In genomic region chr1:72871337-72871696, GRCm38 (mm10) we compare ENCODE assay signal across 8 mouse cellular contexts. TPM values are rescaled to one million over a fixed set of nuclear protein-coding genes. Genes with fewer than 3 reads are reported as not detected.
A peak's percentile ranks its signal among the peaks of the same experiment; 100 is the strongest.
DNase-seq lines count a peak whose midpoint lies in the region; ATAC-seq and TF ChIP-seq lines count a peak whose summit lies in the region.

No protein-coding gene starts in this region.

- TF ChIP-seq EP300 in ES-Bruce4 (IDR thresholded peaks at IDR 0.05; ENCODE audit: insufficient read depth, low read depth, low read length) = no peak

- TF ChIP-seq POLR2A in ES-Bruce4 (IDR thresholded peaks at IDR 0.05; ENCODE audit: insufficient read depth, low read length) = no peak

- H3K27me3 ChIP-seq in heart, embryonic 14.5 days (ENCODE audit: control insufficient read depth, insufficient read depth, low read length) = no peaks in the 10 kb centered on the region
- peaks cover 13% of the 10 kb centered on the region for H3K27me3 ChIP-seq in ES-Bruce4 (ENCODE audit: control insufficient read depth, insufficient read depth, low read length, poor library complexity, severe bottlenecking)
- peaks cover 47% of the 10 kb centered on the region for H3K27me3 ChIP-seq in hindbrain, embryonic 10.5 days (ENCODE audit: insufficient read depth, poor library complexity, severe bottlenecking)
- H3K27me3 ChIP-seq in midbrain, embryonic 10.5 days (ENCODE audit: low read depth, poor library complexity, severe bottlenecking) = peaks cover 53% of the 10 kb centered on the region

- intact Hi-C loops in heart, postnatal 25 days (cut with DNase I) = loop anchor here (10.0 kb wide), 2 partner anchors 493 to 633 kb away; no protein-coding TSS in a partner anchor

- H3K9ac ChIP-seq in heart, embryonic 14.5 days (ENCODE audit: low read length) = peak overlapping the region; percentile 57
- no peak overlapping the region for H3K9ac ChIP-seq in ES-Bruce4 (ENCODE audit: low read depth, poor library complexity, severe bottlenecking)

- peaks cover 9 to 42% of the 10 kb centered on the region in 2 experiments for H3K4me1 ChIP-seq in heart, embryonic 14.5 days (ENCODE audit: control insufficient read depth in 2 of 2, insufficient read depth in 2 of 2, low read length in 2 of 2)
- H3K4me1 ChIP-seq in ES-Bruce4 (ENCODE audit: control insufficient read depth, insufficient read depth, low read length) = no peaks in the 10 kb centered on the region
- peaks cover 88% of the 10 kb centered on the region for H3K4me1 ChIP-seq in hindbrain, embryonic 10.5 days (replicated peaks)
- H3K4me1 ChIP-seq in midbrain, embryonic 10.5 days = peaks cover 95% of the 10 kb centered on the region

- DNase-seq in heart, postnatal 25 days (ENCODE audit: low spot score) = no peak
- no peak for DNase-seq in hindbrain, embryonic 10.5 days (ENCODE audit: low spot score)
- no peak for DNase-seq in midbrain, embryonic 10.5 days (ENCODE audit: low spot score)
- DNase-seq in cerebellum, adult 18-20 months = no peak
- DNase-seq in right cerebral cortex, postnatal 14 days = no peak
- no peak for DNase-seq in cerebellum, postnatal 25 days

- no peak for ATAC-seq in heart, embryonic 14.5 days (ENCODE audit: insufficient number of reproducible peaks, insufficient read depth, low FRiP score, low read depth)

- peak overlapping the region; percentile 46 to 75 for H3K4me3 ChIP-seq in heart, embryonic 14.5 days (ENCODE audit: control insufficient read depth in 1 of 2, insufficient read depth in 1 of 2, low read depth in 1 of 2, low read length in 2 of 2)
- peak overlapping the region; percentile 62 for H3K4me3 ChIP-seq in ES-Bruce4 (ENCODE audit: low read depth, low read length)
- H3K4me3 ChIP-seq in hindbrain, embryonic 10.5 days = peak overlapping the region; percentile 69
- H3K4me3 ChIP-seq in midbrain, embryonic 10.5 days = peak overlapping the region; percentile 77

- H3K36me3 ChIP-seq in heart, embryonic 14.5 days (ENCODE audit: control insufficient read depth, insufficient read depth, low read length) = peaks cover 15% of the 10 kb centered on the region
- no peaks in the 10 kb centered on the region for H3K36me3 ChIP-seq in ES-Bruce4 (ENCODE audit: control insufficient read depth, insufficient read depth, low read length, poor library complexity, severe bottlenecking)
- 0 out of 2 replicates have a peak, but pooled peaks cover 5% of the 10 kb centered on the region for H3K36me3 ChIP-seq in hindbrain, embryonic 10.5 days
- H3K36me3 ChIP-seq in midbrain, embryonic 10.5 days = 0 out of 2 replicates have a peak, but pooled peaks cover 2% of the 10 kb centered on the region

- peak overlapping the region; percentile 98 for H3K4me2 ChIP-seq in heart, embryonic 14.5 days (ENCODE audit: low read length)

- no peak for TF ChIP-seq CTCF in ES-Bruce4 (IDR thresholded peaks at IDR 0.05; ENCODE audit: low read depth, low read length)

- WGBS in heart, embryonic 14.5 days = under 1% methylated on average over 6 of the region's 6 CpGs
- WGBS in hindbrain, embryonic 10.5 days = 0% methylated on average over 6 of the region's 6 CpGs
- under 1% methylated on average over 6 of the region's 6 CpGs for WGBS in midbrain, embryonic 10.5 days

- H3K27ac ChIP-seq in heart, embryonic 14.5 days (replicated peaks in 1 of 2; ENCODE audit: control insufficient read depth in 1 of 2, insufficient read depth in 1 of 2, low read depth in 2 of 2, low read length in 2 of 2) = peak overlapping the region; percentile 55 to 56
- no peak overlapping the region for H3K27ac ChIP-seq in ES-Bruce4 (ENCODE audit: insufficient read depth, low read length)
- peak overlapping the region; percentile 84 for H3K27ac ChIP-seq in hindbrain, embryonic 10.5 days
- H3K27ac ChIP-seq in midbrain, embryonic 10.5 days (replicated peaks) = peak overlapping the region; percentile 86

- no peaks in the 10 kb centered on the region for H3K9me3 ChIP-seq in heart, embryonic 14.5 days (ENCODE audit: control insufficient read depth, low read length)
- H3K9me3 ChIP-seq in ES-Bruce4 (replicated peaks; ENCODE audit: control insufficient read depth, insufficient read depth, low read length, poor library complexity, severe bottlenecking) = no peaks in the 10 kb centered on the region
- no peaks in the 10 kb centered on the region for H3K9me3 ChIP-seq in hindbrain, embryonic 10.5 days
- no peaks in the 10 kb centered on the region for H3K9me3 ChIP-seq in midbrain, embryonic 10.5 days (replicated peaks)

RNA-seq across cellular contexts. Expression of gene Igfbp5, which starts 3.4 kb away (rescaled TPM):
- polyA plus RNA-seq in heart, embryonic 14.5 days (2014; fragmentation: Nextera tagmentation; extraction: Ambion mirVana) = 64.3 and 90.1 TPM in 2 replicates
- 100 to 1,000 TPM; 112 to 149 TPM for total RNA-seq in heart, postnatal 25 days (2021)
- polyA plus RNA-seq in ES-Bruce4 (2011; ENCODE audit: insufficient read depth, insufficient read length, low read depth, missing spikeins) = 0.99 TPM in 2 replicates
- polyA plus RNA-seq in hindbrain, embryonic 10.5 days (2016; fragmentation: Nextera tagmentation; extraction: Ambion mirVana) = 35.4 and 40.7 TPM in 2 replicates
- 48.2 and 49.9 TPM in 2 replicates for polyA plus RNA-seq in midbrain, embryonic 10.5 days (2016; fragmentation: Nextera tagmentation; extraction: Ambion mirVana)

RNA-seq across cellular contexts. Expression of gene Igfbp2, which starts 47.0 kb away (rescaled TPM):
- 53.2 and 67.5 TPM in 2 replicates for polyA plus RNA-seq in heart, embryonic 14.5 days (2014; fragmentation: Nextera tagmentation; extraction: Ambion mirVana)
- not detected for total RNA-seq in heart, postnatal 25 days (2021)
- polyA plus RNA-seq in ES-Bruce4 (2011; ENCODE audit: insufficient read depth, insufficient read length, low read depth, missing spikeins) = 537 and 588 TPM in 2 replicates
- 493 and 750 TPM in 2 replicates for polyA plus RNA-seq in hindbrain, embryonic 10.5 days (2016; fragmentation: Nextera tagmentation; extraction: Ambion mirVana)
- polyA plus RNA-seq in midbrain, embryonic 10.5 days (2016; fragmentation: Nextera tagmentation; extraction: Ambion mirVana) = 585 and 600 TPM in 2 replicates

Comparison
In these comparisons a context has a peak if more than half of its experiments do, and no peak if none do; other contexts are left out.
1. RNA of gene Igfbp5, which starts 3.4 kb away (polyA plus RNA-seq): 64.3 to 90.1 TPM in heart, embryonic 14.5 days, 48.2 to 49.9 TPM in midbrain, embryonic 10.5 days and 35.4 to 40.7 TPM in hindbrain, embryonic 10.5 days; 0.99 TPM in ES-Bruce4; every median in the first group is over 10 times any median in the second.
2. Peak in every context shown above with its lines, with median percentiles within 50 percentile points of each other: H3K4me3 ChIP-seq.